Mouse (Mus musculus) cerebellum, adult (tissue): ENCODE measurements around the gene Btg1.

Experiments used
- ATAC-seq: cut with Nextera tagmentation; 2 replicates; pipeline ENCODE4 v1.9.2; 2017; ENCODE audit warnings: mild to moderate bottlenecking, moderate library complexity, mixed read lengths; ENCODE audit not compliant: insufficient number of reproducible peaks, low FRiP score, low TSS enrichment

Gene Btg1

DNA sequence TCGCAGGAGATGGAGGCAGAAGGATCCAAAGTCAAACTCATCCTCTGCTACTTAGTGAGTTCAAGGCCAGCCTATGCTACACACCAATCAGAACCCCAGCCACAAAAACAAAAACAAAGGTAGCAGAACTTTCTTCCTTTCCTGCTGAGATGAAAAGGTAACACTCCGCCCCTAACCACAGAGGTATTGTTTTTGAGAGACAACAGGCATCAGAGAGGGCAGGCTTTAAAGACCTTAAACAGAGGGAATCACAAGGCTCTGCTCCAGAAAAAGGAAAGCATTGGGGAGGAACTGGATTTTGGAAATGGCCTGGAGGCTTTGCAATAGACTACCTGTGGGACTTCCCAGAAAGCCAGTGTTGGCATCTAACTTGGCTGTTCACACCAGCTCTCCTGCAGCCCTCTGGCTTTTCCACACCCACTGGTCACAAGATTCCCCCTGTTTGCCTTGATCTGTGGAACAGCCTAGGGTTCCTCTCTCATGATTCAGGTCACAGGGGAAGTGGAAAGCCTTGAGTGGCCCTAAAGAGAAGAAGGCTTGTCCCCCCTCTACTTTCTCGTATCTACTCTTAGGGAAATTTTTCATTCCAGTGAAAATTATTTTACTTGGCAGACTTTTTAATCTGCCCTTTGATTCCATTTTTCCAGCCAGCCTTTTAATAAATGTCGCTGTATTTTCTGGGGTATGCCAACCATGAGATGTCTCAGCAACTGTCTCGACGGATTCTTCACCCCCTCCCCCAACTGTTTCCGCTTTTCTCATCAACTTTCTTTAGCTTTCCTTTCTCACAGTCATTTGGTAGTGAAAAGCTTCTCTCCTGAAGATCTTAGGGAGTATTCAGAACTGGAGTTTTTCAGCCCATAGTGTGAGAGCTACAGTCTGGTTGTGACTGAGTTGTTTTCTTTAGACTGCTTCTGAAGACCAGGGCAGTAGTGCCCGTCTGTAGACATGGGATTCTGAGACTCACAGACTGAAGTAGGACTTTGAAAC lies 7.2 kb upstream of the Btg1 start:
- ATAC-seq: no peak

DNA sequence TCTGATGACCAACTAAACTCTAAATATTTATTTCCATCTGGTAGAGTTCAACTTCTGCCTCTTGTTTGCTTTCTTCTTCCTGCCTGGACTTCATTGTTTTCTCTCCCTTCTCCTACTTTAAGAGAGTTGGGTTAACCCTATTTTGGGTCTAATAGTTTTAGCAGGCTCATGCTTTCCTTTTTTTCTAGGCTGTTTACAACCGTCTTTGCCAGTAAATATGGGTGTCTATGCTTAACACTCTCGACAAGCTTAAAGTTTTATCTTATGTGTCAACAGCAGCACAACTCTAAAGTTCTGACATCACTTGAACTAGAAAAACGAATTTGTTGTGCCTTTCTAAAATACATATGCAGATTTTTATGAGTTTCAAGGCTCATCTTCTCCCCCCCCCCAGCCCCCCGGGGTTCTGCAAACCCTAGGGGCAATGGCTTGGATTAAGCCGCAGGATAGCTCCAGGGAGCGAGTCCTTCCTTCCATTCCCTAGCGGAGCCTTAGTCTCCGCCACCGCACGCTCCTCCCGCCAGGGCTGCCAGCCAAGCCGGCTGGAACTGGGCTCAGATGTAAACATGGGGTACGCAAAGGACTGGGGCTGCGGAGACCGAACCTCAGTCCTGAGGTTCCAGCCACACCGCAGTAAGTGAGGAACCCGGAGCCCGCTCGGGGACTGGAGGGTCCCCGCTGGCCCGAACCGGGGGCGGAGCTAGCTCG lies 651 bp upstream of the Btg1 start:
- no peak for ATAC-seq

DNA sequence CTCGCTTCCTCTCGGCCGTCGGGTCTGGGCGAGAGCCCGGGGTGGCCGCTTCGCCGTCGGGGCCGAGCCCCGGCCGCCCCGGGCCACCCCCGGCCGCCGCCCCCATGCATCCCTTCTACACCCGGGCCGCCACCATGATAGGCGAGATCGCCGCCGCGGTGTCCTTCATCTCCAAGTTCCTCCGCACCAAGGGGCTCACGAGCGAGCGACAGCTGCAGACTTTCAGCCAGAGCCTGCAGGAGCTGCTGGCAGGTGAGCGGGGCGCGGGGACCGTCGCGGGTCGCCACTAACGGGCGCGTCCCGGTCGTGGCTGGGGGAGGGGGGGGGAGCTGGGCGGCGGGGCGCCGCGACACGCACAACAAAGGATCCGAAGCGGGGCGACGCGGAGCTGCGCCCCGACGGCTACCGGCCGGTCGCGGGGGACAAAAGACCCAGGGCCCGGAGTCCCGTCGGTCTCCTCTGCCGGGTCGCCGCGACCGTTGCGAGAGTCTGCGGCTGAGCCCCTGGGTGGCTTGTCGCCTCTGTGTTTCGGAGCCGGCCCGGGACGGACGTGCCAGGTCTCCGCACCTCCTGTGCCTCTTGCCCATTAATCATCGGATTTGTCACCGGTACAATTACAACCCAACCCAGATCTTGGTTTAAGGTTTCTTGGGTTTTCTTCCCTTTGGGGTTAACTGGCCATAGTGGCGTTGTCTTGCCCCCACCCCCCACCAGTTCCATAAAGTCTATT lies 580 bp downstream of the Btg1 start:
- ATAC-seq: peak; percentile 0; the same call in 1 of the 2 replicates

DNA sequence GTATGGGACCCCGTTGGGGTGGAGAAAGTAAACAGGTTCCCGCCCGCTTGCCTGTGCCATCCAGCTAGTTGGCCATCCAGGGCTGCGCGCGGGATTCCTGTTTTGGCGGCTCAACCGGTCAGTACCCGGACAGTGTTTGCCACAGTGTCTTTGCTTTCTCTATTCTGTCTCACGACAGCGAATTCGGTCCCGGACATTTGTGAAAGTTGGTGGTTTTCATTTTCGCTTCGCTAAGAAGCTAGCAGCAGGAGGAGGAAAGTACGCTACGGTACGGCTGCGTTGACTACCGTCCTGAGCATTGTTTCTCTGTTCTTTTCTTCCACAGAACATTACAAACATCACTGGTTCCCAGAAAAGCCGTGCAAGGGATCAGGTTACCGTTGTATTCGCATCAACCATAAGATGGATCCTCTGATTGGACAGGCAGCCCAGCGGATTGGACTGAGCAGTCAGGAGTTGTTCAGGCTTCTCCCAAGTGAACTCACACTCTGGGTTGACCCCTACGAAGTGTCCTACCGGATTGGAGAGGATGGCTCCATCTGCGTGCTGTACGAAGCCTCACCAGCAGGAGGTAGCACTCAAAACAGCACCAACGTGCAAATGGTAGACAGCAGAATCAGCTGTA lies 1.3 kb downstream of the Btg1 start:
- 0 out of 2 replicates have a peak, but pooled peaks have one; percentile 15 for ATAC-seq

DNA sequence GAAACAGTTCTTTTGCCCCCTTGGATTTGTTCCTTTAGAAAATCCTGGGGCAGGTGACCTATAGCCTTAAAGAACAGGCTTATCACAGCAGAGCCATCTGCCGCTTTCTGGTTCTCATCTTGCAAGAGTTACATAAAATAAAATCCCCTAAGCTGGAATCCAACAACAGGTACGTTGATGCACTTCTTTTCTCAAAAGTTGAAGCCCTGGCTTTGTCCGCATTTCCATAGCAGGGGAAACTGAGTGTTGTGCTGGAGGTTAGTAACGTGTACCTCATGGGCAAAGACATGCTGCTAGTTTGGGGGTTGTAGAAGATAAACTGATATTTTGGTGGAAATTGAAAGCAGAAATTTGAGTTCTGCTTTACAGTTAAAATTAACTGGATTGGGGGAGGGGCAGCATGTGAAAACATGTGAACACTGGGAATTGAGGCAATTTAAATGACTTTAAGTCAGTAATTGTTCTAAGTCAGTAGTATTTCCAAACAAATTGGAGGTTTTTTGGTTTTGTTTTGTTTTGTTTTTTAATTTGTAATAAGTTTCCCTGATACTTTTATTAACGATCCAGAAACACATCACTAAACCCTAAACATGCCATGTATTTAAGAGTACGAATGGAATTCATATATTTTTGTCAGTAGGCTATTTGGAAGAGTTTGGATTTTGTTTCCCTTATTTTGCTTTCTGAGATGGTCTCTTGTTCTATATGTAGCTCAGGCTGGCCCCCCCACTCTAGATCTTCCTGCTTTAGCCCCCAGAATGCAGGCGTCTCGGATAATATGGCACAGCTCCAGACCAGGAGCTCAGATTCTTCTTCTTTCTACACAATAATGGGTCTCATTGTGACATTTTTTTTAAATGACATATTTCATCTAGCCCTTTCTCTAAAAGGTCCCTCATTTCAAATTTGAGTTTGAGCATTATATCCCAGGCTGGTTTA lies 3.4 kb downstream of the Btg1 start:
- no peak for ATAC-seq

DNA sequence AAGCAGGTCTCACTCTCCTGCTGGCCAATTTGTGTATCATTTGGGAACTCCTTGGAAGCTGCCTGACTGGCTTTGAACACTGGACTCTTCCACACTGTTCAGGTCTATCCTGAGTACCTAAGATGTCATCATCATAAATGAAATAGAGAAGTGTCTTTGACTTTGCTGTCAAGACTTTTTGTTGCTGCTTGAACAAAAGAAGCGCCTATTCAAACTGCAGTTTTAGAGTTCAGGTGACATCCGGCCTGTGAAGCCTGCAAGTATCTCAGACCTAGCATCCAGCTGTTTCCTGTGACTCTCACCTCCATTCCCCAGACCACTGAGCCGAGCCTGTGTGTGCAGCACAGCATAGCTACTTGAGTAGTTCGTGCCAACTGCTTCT lies 4.1 kb downstream of the Btg1 start:
- no peak for ATAC-seq

DNA sequence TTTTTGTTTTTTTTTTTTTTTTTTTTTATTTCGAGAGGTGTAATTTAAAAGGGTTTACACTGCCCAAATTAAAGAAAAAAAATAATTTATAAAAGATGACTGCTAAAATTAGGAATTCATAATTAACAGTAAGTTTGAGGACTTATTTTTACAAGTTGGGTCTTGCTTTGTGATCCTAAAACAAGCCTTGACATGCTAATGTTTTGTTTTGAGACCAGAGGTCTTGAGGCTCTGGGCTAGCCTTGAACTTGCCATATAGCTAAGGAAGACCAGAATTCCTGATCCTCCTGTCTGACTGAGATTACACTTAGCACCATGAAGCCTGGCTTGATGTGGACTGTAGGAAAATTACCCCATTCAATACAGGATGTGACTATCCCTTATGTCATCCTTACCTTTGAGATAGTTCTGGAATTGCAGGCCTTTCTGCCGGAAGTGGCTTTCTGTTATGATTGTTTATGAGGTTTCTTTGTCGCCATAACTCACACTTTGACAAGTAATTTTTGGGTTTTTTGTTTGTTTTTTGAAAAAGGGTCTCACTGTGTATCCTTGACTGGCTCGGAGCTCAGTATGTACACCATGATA lies 4.6 kb downstream of the Btg1 start:
- no peak for ATAC-seq

DNA sequence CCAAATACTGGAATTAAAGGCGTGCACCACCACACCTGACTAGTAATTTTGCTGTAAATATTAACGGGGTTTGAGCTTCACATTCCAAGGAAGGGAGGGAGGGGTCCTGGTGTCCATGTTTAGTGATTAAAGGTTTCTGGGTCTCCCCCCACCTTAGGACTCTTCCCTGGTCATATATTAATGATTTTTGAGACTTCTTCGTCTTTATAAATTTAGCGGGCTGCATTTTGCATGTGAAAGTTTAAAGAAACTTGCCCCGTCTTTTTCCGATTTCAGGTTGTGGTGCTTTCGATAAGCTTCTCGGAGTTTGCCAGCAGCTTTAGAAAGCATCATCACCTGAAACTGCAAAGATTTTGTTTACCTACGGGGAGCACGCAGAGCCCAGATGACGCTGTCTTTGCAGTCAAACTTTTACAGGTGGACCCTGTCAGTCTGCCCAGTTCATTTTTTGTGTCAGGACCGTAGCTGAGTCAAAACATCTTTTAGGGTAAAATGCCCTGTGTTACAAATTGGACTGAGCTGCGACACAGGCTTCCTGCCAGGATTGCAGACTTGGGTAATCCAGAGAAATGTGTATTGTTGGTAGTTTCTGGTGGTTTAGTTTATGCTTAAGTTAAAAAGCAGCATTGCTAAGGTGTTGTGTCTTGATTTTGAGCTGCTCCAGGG lies 5.3 kb downstream of the Btg1 start:
- ATAC-seq: no peak

DNA sequence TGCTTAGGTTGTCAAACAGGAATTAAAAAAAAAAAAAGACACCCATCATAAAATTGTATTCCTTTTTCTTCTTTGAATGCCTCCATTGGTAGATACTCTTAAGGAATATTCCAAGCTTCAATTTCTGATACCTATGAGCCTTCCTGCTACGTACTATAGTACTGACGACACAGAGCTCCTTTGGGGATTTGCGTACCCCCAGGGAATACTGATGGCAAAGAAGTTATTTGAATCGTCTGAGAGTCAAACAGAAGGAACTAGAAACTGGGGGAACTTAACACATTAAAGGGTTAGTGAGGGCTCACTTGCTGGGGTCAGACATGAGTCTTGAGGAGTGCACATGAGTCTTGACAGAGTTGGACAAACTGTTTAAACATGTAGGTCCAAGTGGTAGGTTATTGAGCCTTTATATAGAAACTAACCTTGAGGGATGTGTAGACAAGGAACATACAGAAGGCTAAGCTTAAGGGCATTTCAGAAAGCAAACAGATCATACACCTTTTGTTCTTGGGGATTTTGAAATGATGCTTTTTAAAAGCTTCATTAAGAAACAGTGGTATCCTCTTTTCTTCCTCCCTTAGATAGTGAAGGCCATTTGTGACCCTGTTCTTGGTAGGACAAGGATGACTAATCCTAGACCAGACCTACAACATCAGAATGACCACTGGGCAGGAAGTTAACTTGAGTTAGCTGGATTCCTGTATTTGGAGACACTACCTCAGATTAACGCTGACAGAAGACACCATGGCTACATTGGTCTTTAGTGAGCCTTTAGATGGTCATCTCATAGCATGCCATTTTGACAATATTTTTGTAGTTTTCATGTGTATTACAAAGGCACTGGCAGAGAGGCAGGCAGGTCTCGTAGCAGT lies 6.2 kb downstream of the Btg1 start:
- no peak for ATAC-seq

DNA sequence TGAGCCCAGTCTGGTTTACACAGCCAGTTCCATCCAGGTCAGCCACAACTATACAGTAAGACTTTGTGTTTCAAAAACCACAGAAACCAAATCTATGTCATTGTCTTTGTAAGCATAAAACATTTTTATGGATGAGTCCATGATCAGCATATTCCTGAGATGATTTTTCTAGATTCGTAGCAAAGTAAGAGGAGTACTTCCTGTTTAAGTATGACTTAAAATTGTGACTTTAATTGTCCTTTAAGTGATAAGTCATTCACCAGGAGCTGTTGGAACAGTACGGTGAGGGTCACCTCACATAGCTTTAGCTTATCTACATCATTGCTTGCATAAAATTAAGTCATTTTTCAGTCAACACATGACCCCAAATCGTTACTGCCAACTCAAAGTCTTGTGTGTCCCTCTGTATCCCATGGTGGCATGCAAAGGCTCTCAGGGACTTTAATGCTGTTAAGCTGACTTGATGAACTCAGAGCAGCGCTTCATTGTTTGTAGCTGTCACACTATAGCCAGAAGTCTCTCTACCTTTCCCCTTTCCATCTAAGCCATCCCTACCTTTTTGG lies 6.9 kb downstream of the Btg1 start:
- no peak for ATAC-seq

DNA sequence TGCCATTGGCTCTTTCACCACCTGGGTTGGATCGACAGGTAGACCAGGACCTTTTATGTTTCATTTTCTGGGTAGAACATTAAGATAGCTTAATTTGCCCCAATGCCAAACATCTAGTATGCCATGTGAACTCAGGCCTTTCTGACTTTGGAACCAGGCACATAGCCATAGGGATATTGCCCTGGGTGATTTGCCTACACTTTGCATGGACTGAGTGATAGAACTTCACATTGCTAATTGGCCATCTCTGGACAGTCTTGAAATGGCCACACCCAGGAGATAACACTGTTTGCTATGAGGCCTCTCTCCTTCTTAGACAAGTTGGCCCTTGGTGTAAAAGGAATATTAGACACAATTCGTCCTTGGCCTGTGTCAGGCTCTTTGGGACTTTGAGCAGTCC lies 7.6 kb downstream of the Btg1 start:
- ATAC-seq: no peak

DNA sequence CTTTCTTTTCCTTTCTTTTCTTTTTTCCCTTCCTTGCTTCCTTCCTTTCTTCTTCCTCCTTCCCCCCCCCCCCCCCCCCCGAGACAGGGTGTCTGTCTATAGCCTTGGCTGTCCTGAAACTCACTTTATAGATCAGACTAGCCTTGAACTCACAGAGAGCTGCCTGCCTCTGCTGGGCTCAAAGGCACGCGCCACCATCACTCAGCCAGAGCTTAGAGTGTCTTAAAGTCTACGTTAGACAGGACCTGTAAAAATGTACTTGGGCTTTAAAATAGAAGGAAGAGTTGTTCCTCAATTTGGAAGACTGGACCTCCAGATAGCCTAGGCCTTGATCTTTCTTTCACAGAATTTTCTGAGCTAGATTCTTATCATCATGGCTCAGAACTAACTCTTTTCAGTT lies 8.3 kb downstream of the Btg1 start:
- ATAC-seq: no peak

DNA sequence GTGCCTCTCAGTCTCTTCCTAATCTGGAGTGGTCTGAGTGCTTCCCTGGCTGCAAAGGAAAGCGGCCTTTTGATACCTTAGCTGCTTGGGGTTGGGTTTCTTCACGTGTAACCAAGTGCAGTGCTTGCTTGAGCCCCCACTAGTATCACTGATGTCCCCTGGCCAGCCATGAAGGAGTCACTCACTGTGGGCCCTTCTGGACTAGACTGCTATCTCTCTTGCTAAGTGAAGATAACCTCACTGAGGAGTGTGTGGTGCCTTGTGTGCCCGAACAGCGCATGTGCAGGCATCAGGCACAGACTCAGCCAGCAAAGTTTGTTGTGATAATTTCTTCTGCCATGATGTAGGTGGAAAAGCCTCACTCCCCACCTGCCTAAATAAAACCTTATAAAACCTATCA lies 8.9 kb downstream of the Btg1 start:
- ATAC-seq: peak; percentile 10; the same call in 1 of the 2 replicates

DNA sequence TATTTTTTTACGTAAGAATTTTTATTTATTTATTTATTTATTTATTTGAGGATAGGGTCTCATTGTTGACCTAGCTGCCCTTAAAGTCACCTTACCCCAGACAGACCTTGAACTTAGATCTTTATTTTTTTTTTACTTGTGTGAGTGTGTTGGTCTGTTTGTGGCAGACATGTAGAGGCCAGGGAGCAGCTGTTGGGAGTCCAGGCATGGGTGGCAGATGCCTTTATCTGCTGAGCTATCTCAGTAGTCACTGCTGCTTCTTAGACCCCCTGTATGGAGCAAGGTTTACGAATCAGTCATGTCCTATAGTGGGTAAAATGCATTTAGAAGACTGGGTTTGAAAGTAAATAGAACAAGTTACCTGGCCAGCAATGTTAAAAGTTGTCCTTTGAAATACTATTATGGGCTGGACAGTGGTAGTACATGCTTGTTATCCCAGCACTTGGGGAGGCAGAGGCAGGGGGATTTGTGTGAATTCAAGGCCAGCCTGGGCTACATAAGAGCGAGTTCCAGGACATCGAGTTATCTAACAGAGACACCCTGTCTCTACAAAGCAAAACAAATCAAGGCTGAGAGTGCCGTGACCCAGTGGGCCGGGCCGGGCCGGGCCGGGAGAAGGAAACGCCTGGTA lies 9.4 kb downstream of the Btg1 start:
- no peak for ATAC-seq

DNA sequence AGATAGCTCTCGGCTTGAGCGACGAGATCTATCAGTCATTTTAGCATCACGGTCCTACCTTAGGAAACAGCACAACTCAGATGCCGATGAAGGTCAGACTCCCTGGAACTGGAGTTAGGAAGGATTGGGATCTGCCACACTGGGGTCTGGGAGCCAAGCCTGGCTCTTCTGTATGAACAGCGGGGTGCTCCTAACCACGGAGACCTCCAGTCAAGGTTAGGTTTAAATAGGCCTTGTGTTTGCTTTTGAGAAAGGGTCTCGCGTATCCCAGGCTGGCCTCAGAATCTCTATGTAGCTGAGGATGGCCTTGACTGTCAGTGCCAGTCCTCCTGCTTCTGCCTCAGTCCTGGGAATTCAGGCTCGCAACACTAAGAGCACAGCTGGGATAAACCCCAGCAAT lies 10.5 kb downstream of the Btg1 start:
- ATAC-seq: no peak

DNA sequence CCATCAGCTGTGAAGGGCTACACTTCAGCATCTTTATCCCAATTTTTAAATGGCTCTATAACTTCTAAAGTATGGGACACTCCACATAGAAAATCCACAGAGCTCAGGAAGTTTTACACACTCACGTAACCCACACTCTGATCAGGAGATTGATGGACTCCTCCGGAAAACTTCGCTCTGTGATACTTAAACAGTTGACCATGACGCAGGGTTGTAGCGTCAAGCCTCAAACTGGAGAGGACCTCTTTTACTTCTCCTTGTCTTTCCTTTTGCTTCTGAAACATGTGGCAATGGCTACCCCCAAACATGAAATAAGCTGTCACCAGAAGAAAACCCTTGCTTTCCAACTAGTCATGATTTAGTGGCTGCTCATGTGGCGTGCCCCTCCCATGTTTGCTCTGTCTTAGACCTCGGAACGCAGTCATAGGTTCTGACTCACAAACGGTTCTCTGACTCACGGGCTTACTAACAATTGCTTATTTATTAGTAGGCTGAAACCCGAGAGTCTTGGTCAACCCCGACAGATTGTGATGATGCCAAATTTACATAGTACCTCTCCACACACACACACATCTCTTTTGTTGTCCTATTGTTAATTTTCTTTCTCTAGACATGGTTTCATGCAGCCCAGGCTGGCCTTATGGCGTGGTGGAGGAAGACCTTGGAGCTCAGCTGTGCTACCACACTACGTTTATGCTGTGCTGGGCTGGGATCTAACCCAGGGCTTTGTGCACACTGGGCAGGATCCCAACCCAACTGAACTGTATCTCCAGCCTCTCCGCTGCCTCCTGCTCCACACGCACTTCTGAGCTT lies 11.5 kb downstream of the Btg1 start:
- peak; percentile 32; the same call in 1 of the 2 replicates for ATAC-seq
